Mouse (Mus musculus) limb, embryonic 14.5 days (tissue): ENCODE results near the gene Tbc1d14. TPM values are rescaled to one million over a fixed set of nuclear protein-coding genes. Genes with fewer than 3 reads are reported as not detected.
A peak's percentile ranks its signal among the peaks of the same experiment; 100 is the strongest.

ENCODE experiments used
- ATAC-seq: fragments of 200-750 bp; cut with Nextera tagmentation; 2 replicates; pipeline ENCODE4 v1.8.0; 2017; ENCODE audit warnings: low read depth, moderate number of reproducible peaks, moderate TSS enrichment; ENCODE audit not compliant: low FRiP score
- DNase-seq: peaks from one replicate; pipeline ENCODE4 v3.0.0-alpha.2; 2015; ENCODE audit warnings: low spot score
- H3K27ac ChIP-seq: fragments of 300-500 bp; sonication (generic); replicated peaks from 2 replicates; pipeline ENCODE4 v1.5.1; 2014; ENCODE audit warnings: low read depth, mild to moderate bottlenecking, low read length, moderate library complexity, mixed read lengths
- H3K27me3 ChIP-seq: fragments of 300-500 bp; sonication (generic); 2 replicates; pipeline ENCODE4 v1.6.1; 2014; ENCODE audit warnings: low read length, mixed read lengths; ENCODE audit not compliant: control insufficient read depth, insufficient read depth
- H3K36me3 ChIP-seq: fragments of 300-500 bp; sonication (generic); 2 replicates; pipeline ENCODE4 v1.6.1; 2014; ENCODE audit warnings: mild to moderate bottlenecking, low read length, moderate library complexity, mixed read lengths; ENCODE audit not compliant: control insufficient read depth, insufficient read depth
- H3K4me1 ChIP-seq: fragments of 300-500 bp; sonication (generic); 2 replicates; pipeline ENCODE4 v1.6.1; 2014; ENCODE audit warnings: antibody characterized with exemption, low read length, mixed read lengths; ENCODE audit not compliant: control insufficient read depth, insufficient read depth
- H3K4me2 ChIP-seq: fragments of 300-500 bp; sonication (generic); replicated peaks from 2 replicates; pipeline ENCODE4 v1.6.1; 2014; ENCODE audit warnings: low read depth, mild to moderate bottlenecking, low read length, moderate library complexity; ENCODE audit not compliant: severe bottlenecking
- H3K4me3 ChIP-seq: fragments of 300-500 bp; sonication (generic); replicated peaks from 2 replicates; pipeline ENCODE4 v1.5.1; 2014; ENCODE audit warnings: low read length
- H3K9ac ChIP-seq: fragments of 300-500 bp; sonication (generic); 2 replicates; pipeline ENCODE4 v1.6.1; 2014; ENCODE audit warnings: mild to moderate bottlenecking, low read depth, low read length, moderate library complexity; ENCODE audit not compliant: severe bottlenecking
- H3K9me3 ChIP-seq: fragments of 300-500 bp; sonication (generic); 2 replicates; pipeline ENCODE4 v1.6.1; 2016; ENCODE audit warnings: low read length; ENCODE audit not compliant: control insufficient read depth
- POLR2A ChIP-seq: fragments of 200-500 bp; IDR thresholded peaks from 2 replicates; pipeline ENCODE4 v1.8.0; 2012; ENCODE audit warnings: inconsistent platforms, mild to moderate bottlenecking, moderate library complexity, borderline replicate concordance; ENCODE audit not compliant: insufficient read depth, insufficient read length; ENCODE audit errors: extremely low read depth
- WGBS: fragments of 180-500 bp; shearing (Covaris S2); extraction: QIAGEN DNeasy Blood & Tissue Kit; methylation state at CpG from one replicate; pipeline ENCODE4 v1.1.7; 2014; 5-methylcytosine and 5-hydroxymethylcytosine counted together
- polyA plus RNA-seq, 2 experiments: library from polyadenylated mRNA; depleted of rRNA in 1 of 2; stranded (reverse) in 1 of 2; unstranded in 1 of 2; fragments of >200 nt; fragmentation: Nextera tagmentation in 1 of 2; extraction: Ambion mirVana in 1 of 2; gene quantifications; 2 replicates each; pipeline versions ENCODE4 v1.2.1 to v1.2.3; 2012 to 2014

Gene Tbc1d14
- polyA plus RNA-seq, 2 experiments, result 37.9 to 46.6 TPM

DNA sequence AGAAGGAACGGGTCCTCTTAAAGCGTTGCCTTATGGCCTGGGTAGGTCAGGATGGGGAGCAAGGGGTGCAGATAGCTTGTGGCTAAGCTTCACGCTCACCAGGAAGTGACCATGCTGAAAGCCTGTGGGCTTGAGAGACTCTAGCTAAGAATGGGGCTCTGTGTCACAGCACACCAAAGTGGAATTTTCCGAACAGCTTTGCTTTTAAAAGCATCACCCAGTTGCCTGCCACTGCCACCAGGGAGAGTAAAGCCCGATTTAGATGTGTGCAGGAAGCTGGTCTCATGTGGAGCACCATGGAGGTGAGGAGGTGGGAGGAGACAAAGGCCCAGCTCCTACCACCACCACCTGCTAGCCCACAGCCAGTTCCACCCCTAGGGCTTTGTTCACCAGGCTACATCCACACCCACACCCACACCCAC, 2.6 kb downstream of the Tbc1d14 start:
- ATAC-seq, result no peak
- DNase-seq, result no peak
- Histone ChIP-seq H3K4me1 (no peaks in the 10 kb centered on the region), H3K36me3 (no peaks in the 10 kb centered on the region), H3K27ac (no peak overlapping the region), H3K4me3 (no peak overlapping the region), H3K9me3 (no peaks in the 10 kb centered on the region), H3K9ac (no peak overlapping the region), H3K4me2 (no peak overlapping the region), H3K27me3 (no peaks in the 10 kb centered on the region)
- 75% methylated on average over 5 of the region's 5 CpGs for WGBS
- no peak for TF ChIP-seq POLR2A

DNA sequence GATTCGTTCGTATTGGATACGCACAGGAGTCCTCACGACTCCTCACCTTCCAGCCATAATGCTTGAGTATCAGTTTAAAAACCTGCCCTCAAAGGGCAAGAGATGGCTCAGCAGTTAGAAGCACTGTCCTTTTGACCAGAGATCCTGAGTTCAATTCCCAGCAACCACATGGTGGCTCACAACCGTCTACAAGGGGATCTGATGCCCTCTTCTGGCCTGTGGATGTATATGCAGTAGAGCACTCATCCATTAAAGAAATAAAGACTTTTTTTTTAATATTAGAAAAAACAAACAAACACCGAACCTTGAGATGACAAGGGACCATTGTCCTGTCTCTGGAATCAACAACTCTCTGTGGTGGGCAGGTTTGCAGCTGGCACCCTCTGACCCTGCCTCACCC, 8.8 kb downstream of the Tbc1d14 start:
- Histone ChIP-seq H3K9ac (no peak overlapping the region), H3K9me3 (no peaks in the 10 kb centered on the region), H3K4me2 (no peak overlapping the region), H3K27me3 (no peaks in the 10 kb centered on the region), H3K27ac (no peak overlapping the region), H3K4me3 (no peak overlapping the region), H3K36me3 (no peaks in the 10 kb centered on the region), H3K4me1 (no peaks in the 10 kb centered on the region; the same call in 1 of the 2 replicates)
- no peak for TF ChIP-seq POLR2A
- 69% methylated on average over 6 of the region's 6 CpGs for WGBS
- ATAC-seq (no peak), DNase-seq (no peak)

GRCm38 (mm10) chr5:36581924-36582642, 11.0 kb downstream of the Tbc1d14 start:
- H3K4me3 ChIP-seq, result peak overlapping the region; percentile 71
- H3K27me3 ChIP-seq, result no peaks in the 10 kb centered on the region
- peak; percentile 92; the same call in 1 of the 2 replicates for TF ChIP-seq POLR2A
- H3K4me2 ChIP-seq, result peak overlapping the region; percentile 98
- ATAC-seq, result peak; percentile 98
- peak; percentile 100 for DNase-seq
- no peaks in the 10 kb centered on the region for H3K36me3 ChIP-seq
- no peaks in the 10 kb centered on the region for H3K9me3 ChIP-seq
- WGBS, result 3% methylated on average over 39 of the region's 54 CpGs
- peak overlapping the region; percentile 65 for H3K9ac ChIP-seq
- peak overlapping the region; percentile 81 for H3K27ac ChIP-seq
- no peaks in the 10 kb centered on the region; the same call in 1 of the 2 replicates for H3K4me1 ChIP-seq

DNA sequence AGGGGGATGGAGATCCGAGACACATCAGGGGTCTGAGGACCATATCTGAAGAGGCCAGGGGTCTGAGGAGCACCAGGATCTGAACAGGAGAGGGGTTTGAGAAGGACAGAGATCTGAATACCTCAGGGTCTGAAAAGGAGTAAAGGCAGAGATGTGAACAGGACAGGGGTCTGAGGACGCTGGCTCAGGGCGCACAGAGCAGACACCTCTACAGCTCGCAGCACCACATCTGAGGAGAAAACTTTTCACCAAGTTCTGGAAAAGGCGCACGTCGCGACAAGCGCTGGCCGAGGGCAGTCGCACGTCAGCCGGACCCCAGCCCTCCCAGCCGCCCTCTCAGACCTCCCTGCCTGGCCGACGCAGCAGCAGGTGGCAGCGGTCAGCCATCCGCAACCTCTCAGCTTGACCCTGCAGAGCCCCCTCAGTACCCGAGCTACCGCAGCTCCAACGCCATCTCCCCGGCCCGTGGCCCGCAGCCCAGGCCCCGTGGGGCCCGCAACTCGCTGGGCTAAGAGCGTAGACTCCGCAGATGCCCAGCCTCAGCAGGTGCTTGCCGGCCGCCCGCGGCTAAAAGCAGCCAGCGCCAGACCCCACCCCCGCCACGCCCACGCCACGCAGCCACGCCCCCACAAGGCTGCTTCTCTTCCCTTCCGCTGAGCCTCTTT, 11.7 kb downstream of the Tbc1d14 start:
- no peak; the same call in 1 of the 2 replicates for ATAC-seq

GRCm38 (mm10) chr5:36579967-36580366, 13.1 kb downstream of the Tbc1d14 start:
- Histone ChIP-seq H3K36me3 (no peaks in the 10 kb centered on the region), H3K9ac (no peak overlapping the region), H3K27me3 (no peaks in the 10 kb centered on the region), H3K27ac (no peak overlapping the region), H3K9me3 (no peaks in the 10 kb centered on the region), H3K4me2 (no peak overlapping the region), H3K4me3 (no peak overlapping the region), H3K4me1 (peaks cover under 1% of the 10 kb centered on the region)
- no peak for TF ChIP-seq POLR2A
- WGBS, result 67% methylated on average over 7 of the region's 7 CpGs
- ATAC-seq (no peak), DNase-seq (no peak)

More for the DNA sequence above, 11.7 kb downstream of the Tbc1d14 start:
- Histone ChIP-seq H3K9ac (peak overlapping the region; percentile 65), H3K4me3 (peak overlapping the region; percentile 71), H3K36me3 (no peaks in the 10 kb centered on the region), H3K27me3 (no peaks in the 10 kb centered on the region), H3K4me2 (peak overlapping the region; percentile 98), H3K27ac (no peak overlapping the region), H3K4me1 (no peaks in the 10 kb centered on the region; the same call in 1 of the 2 replicates), H3K9me3 (no peaks in the 10 kb centered on the region)
- 2% methylated on average over 28 of the region's 40 CpGs for WGBS
- no peak for TF ChIP-seq POLR2A
- DNase-seq, result no peak
